8 mouse cellular contexts compared by ENCODE assay signal in genomic region chrX:142681056-142681615, GRCm38 (mm10). TPM values are rescaled to one million over a fixed set of nuclear protein-coding genes. Genes with fewer than 3 reads are reported as not detected.
DNase-seq lines count a peak whose midpoint lies in the region; ATAC-seq and TF ChIP-seq lines count a peak whose summit lies in the region.

Tmem164 (plus strand) TSS chrX:142681406.

- intact Hi-C loops in heart, postnatal 25 days (cut with DNase I) = loop anchor here (5.0 kb wide), 3 partner anchors 56 to 129 kb away; no protein-coding TSS in a partner anchor

- H3K4me1 ChIP-seq in forebrain, embryonic 16.5 days (replicated peaks; ENCODE audit: control insufficient read depth, insufficient read depth, low read length) = peaks cover 16% of the 10 kb centered on the region
- no peaks in the 10 kb centered on the region; the same call in 1 of the 2 replicates for H3K4me1 ChIP-seq in lung, embryonic 14.5 days (ENCODE audit: insufficient read depth)
- peaks cover 11% of the 10 kb centered on the region for H3K4me1 ChIP-seq in olfactory bulb, adult 2 months (ENCODE audit: control insufficient read depth, insufficient read depth, low read length)
- peaks cover 28% of the 10 kb centered on the region for H3K4me1 ChIP-seq in thymus, adult 2 months (replicated peaks; ENCODE audit: control insufficient read depth, insufficient read depth, low read length)

- peak within 1 kb of the TSS; percentile 60 for H3K4me3 ChIP-seq in forebrain, embryonic 16.5 days (replicated peaks; ENCODE audit: low read length)
- H3K4me3 ChIP-seq in layer of hippocampus, adult 2 months = peak within 1 kb of the TSS; percentile 62
- peak within 1 kb of the TSS; percentile 52 for H3K4me3 ChIP-seq in lung, embryonic 14.5 days (ENCODE audit: low read depth, low read length)
- peak within 1 kb of the TSS; percentile 83 for H3K4me3 ChIP-seq in olfactory bulb, adult 2 months (ENCODE audit: insufficient read depth, low read depth, low read length)
- peak within 1 kb of the TSS; percentile 99 for H3K4me3 ChIP-seq in thymus, adult 2 months (ENCODE audit: control insufficient read depth, insufficient read depth, low read length)

- no peaks in the 10 kb centered on the region for H3K9me3 ChIP-seq in forebrain, embryonic 16.5 days (ENCODE audit: control insufficient read depth, low read length)
- H3K9me3 ChIP-seq in lung, embryonic 14.5 days (ENCODE audit: low read depth, low read length) = no peaks in the 10 kb centered on the region

- H3K9ac ChIP-seq in forebrain, embryonic 16.5 days (replicated peaks; ENCODE audit: low read depth, low read length) = peak within 1 kb of the TSS; percentile 68
- H3K9ac ChIP-seq in lung, embryonic 14.5 days = peak within 1 kb of the TSS; percentile 64

- peak within 1 kb of the TSS; percentile 73 for H3K4me2 ChIP-seq in forebrain, embryonic 16.5 days (ENCODE audit: low read length)
- peak within 1 kb of the TSS; percentile 77 for H3K4me2 ChIP-seq in lung, embryonic 14.5 days

- peak; percentile 70 for DNase-seq in ES-CJ7 (ENCODE audit: low read depth, low spot score)
- DNase-seq in cerebellum, adult 18-20 months = peak; percentile 68 to 79
- peak; percentile 74 for DNase-seq in heart, postnatal 25 days (ENCODE audit: low spot score)
- DNase-seq in layer of hippocampus, adult 2 months (ENCODE audit: low spot score in 2 of 2) = peak; percentile 57
- DNase-seq in lung, embryonic 14.5 days = peak; percentile 79
- DNase-seq in thymus, adult 2 months = peak; percentile 71

- peak within 1 kb of the TSS; percentile 71 for H3K27ac ChIP-seq in forebrain, embryonic 16.5 days (ENCODE audit: low read length)
- H3K27ac ChIP-seq in layer of hippocampus, adult 2 months = peak within 1 kb of the TSS; percentile 84
- peak within 1 kb of the TSS; percentile 92 for H3K27ac ChIP-seq in lung, embryonic 14.5 days (ENCODE audit: low read depth)
- peak within 1 kb of the TSS; percentile 66; the same call in 1 of the 2 replicates for H3K27ac ChIP-seq in olfactory bulb, adult 2 months (ENCODE audit: insufficient read depth, low read depth, low read length)
- peak within 1 kb of the TSS; percentile 84 for H3K27ac ChIP-seq in thymus, adult 2 months (ENCODE audit: control insufficient read depth, insufficient read depth, low read length)

- no peak for TF ChIP-seq CTCF in layer of hippocampus, adult 2 months (conservative IDR thresholded peaks at IDR 0.05)
- no peak for TF ChIP-seq CTCF in lung, embryonic 14.5 days (IDR thresholded peaks at IDR 0.05; ENCODE audit: low read depth)
- TF ChIP-seq CTCF in olfactory bulb, adult 2 months (IDR thresholded peaks at IDR 0.05; ENCODE audit: insufficient read depth, low read depth, low read length) = no peak
- TF ChIP-seq CTCF in thymus, adult 2 months (IDR thresholded peaks at IDR 0.05; ENCODE audit: borderline replicate concordance, control insufficient read depth, extremely low read depth, insufficient read depth, low read length, poor library complexity) = no peak

- no peaks in the 10 kb centered on the region for H3K27me3 ChIP-seq in forebrain, embryonic 16.5 days (replicated peaks; ENCODE audit: control insufficient read depth, insufficient read depth, low read length)
- no peaks in the 10 kb centered on the region; the same call in 1 of the 2 replicates for H3K27me3 ChIP-seq in lung, embryonic 14.5 days (ENCODE audit: insufficient read depth, low read length)
- no peaks in the 10 kb centered on the region for H3K27me3 ChIP-seq in thymus, adult 2 months (ENCODE audit: control insufficient read depth, insufficient read depth, low read length)

- WGBS in forebrain, embryonic 16.5 days = 13% methylated on average over 18 of the region's 38 CpGs
- 5% methylated on average over 10 of the region's 38 CpGs for WGBS in lung, embryonic 14.5 days
- WGBS in olfactory bulb, adult 2 months = 15% methylated on average over 9 of the region's 38 CpGs
- WGBS in thymus, adult 2 months = 6% methylated on average over 24 of the region's 38 CpGs

- ATAC-seq in forebrain, embryonic 16.5 days = peak; percentile 80
- ATAC-seq in lung, embryonic 14.5 days (ENCODE audit: insufficient read depth) = peak; percentile 89

- TF ChIP-seq POLR2A in olfactory bulb, adult 2 months (IDR thresholded peaks at IDR 0.05; ENCODE audit: insufficient read depth, low read depth, low read length) = 0 out of 2 replicates have a peak, but pooled peaks have one; percentile 15
- TF ChIP-seq POLR2A in thymus, adult 2 months (IDR thresholded peaks at IDR 0.05; ENCODE audit: control insufficient read depth, extremely low read depth, insufficient read depth, low read length, poor library complexity) = peak; percentile 32; the same call in 1 of the 2 replicates

- no peaks in the 10 kb centered on the region for H3K36me3 ChIP-seq in forebrain, embryonic 16.5 days (ENCODE audit: control insufficient read depth, insufficient read depth)
- H3K36me3 ChIP-seq in lung, embryonic 14.5 days (ENCODE audit: insufficient read depth) = no peaks in the 10 kb centered on the region
- H3K36me3 ChIP-seq in thymus, adult 2 months (ENCODE audit: control insufficient read depth, insufficient read depth, low read length) = no peaks in the 10 kb centered on the region

RNA-seq across cellular contexts. Expression of gene Tmem164, which starts in this region (rescaled TPM):
- 24.0 and 26.1 TPM in 2 replicates for polyA plus RNA-seq in forebrain, embryonic 16.5 days (2015; fragmentation: Nextera tagmentation; extraction: Ambion mirVana)
- total RNA-seq in heart, postnatal 25 days (2021) = 10 to 100 TPM; 22.8 to 39.9 TPM
- total RNA-seq in layer of hippocampus, adult 2 months (2021) = 10 to 100 TPM; 17.4 to 18.6 TPM
- polyA plus RNA-seq in lung, embryonic 14.5 days (2014; fragmentation: Nextera tagmentation; extraction: Ambion mirVana) = 36.8 and 42.0 TPM in 2 replicates
- polyA plus RNA-seq in olfactory bulb, adult 2 months (2012; ENCODE audit: insufficient read depth, insufficient read length, low replicate concordance, missing spikeins) = not detected in 2 replicates
- 44.6 and 49.1 TPM in 2 replicates for polyA plus RNA-seq in thymus, adult 2 months (2012; rRNA removed)

Comparison
In these comparisons a context has a peak if more than half of its experiments do, and no peak if none do; other contexts are left out.
1. Peak in every context shown above with its lines: DNase-seq, ATAC-seq, H3K4me3 ChIP-seq and H3K27ac ChIP-seq.